Mouse (Mus musculus) liver, embryonic 14.5 days (tissue): ENCODE data around the gene Tekt4.

ENCODE experiments used
- CTCF ChIP-seq: IDR thresholded peaks from 2 replicates; pipeline ENCODE4 v1.5.1; 2016; ENCODE audit warnings: antibody characterized with exemption, low read depth, control low read depth
- EP300 ChIP-seq: IDR thresholded peaks from 2 replicates; pipeline ENCODE4 v1.6.1; 2016; ENCODE audit warnings: antibody characterized with exemption, low read depth

DNA sequence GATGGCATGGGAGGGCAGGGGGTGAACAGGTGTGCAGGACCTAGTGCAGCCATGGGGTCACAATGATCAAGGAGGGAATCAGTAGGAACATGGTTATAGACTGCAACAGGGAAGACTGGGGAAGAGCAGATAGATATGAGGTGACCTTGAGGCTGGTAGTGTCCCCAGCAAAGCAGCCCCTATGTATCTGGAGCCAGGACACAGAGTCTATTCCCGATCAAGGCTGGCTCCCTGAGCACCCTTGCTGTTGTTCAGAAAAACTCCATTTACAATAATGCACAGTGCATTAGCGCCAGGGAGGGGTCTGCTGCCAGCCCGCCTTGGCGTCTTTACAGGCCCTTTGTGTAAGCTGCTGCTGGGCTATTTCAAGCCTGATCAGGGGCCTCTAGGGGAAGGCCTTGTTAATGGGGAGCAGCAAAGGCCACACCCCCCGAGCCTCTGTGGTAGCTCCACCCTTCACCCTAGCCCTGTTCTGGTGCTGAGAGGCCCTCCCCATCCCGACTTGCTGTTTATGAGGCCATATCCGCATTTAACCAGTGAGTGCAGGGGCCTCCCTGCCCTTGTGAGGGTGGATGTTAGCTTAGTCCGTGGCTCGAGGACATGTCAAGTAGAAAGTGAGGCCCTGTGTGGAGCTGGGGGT, 7.9 kb downstream of the Tekt4 start:
- TF ChIP-seq CTCF (no peak), EP300 (no peak)
